Mouse (Mus musculus) brain, embryonic 18.5 days (tissue): ENCODE data around the gene Rnf41.

Experiments used
- DNase-seq: peaks from one replicate; pipeline ENCODE4 v3.0.0-alpha.2; 2012; ENCODE audit warnings: low read depth, low spot score

Rnf41 gene

GRCm38 (mm10) chr10:128429052-128429451 lies 17.6 kb downstream of the Rnf41 start:
- DNase-seq: no peak

- no peak for DNase-seq
Measured at GRCm38 (mm10) chr10:128429454-128429853, 18.0 kb downstream of the Rnf41 start.

GRCm38 (mm10) chr10:128433417-128433816 lies 22.0 kb downstream of the Rnf41 start:
- no peak for DNase-seq

GRCm38 (mm10) chr10:128434681-128435080 lies 23.2 kb downstream of the Rnf41 start:
- DNase-seq: no peak

- no peak for DNase-seq
Measured at GRCm38 (mm10) chr10:128435186-128435823, 23.8 kb downstream of the Rnf41 start.

GRCm38 (mm10) chr10:128435873-128436272 lies 24.4 kb downstream of the Rnf41 start:
- no peak for DNase-seq

GRCm38 (mm10) chr10:128436376-128436775 lies 24.9 kb downstream of the Rnf41 start:
- no peak for DNase-seq

- DNase-seq: no peak
Measured at GRCm38 (mm10) chr10:128438675-128439279, 27.3 kb downstream of the Rnf41 start.

- no peak for DNase-seq
Measured at GRCm38 (mm10) chr10:128440407-128440806, 28.9 kb downstream of the Rnf41 start.

- DNase-seq: no peak
Measured at GRCm38 (mm10) chr10:128441324-128442119, 30.1 kb downstream of the Rnf41 start.

- DNase-seq: no peak
Measured at GRCm38 (mm10) chr10:128442718-128443117, 31.3 kb downstream of the Rnf41 start.

- no peak for DNase-seq
Measured at GRCm38 (mm10) chr10:128444354-128444753, 32.9 kb downstream of the Rnf41 start.

- no peak for DNase-seq
Measured at GRCm38 (mm10) chr10:128445407-128445806, 34.0 kb downstream of the Rnf41 start.

GRCm38 (mm10) chr10:128451014-128451413 lies 39.6 kb downstream of the Rnf41 start:
- DNase-seq: no peak

- DNase-seq: no peak
Measured at GRCm38 (mm10) chr10:128454471-128454870, 43.0 kb downstream of the Rnf41 start.

- DNase-seq: peak; percentile 61
Measured at GRCm38 (mm10) chr10:128455280-128455679, 43.8 kb downstream of the Rnf41 start.

GRCm38 (mm10) chr10:128457676-128458075 lies 46.2 kb downstream of the Rnf41 start:
- DNase-seq: no peak

- peak; percentile 66 for DNase-seq
Measured at GRCm38 (mm10) chr10:128458348-128458718, 46.9 kb downstream of the Rnf41 start.

- peak; percentile 55 for DNase-seq
Measured at GRCm38 (mm10) chr10:128458719-128459408, 47.4 kb downstream of the Rnf41 start, which contains the start of gene Smarcc2. Smarcc2 (plus strand) TSS chr10:128459248.

GRCm38 (mm10) chr10:128459409-128460269 lies 48.2 kb downstream of the Rnf41 start:
- no peak for DNase-seq

- DNase-seq: no peak
Measured at GRCm38 (mm10) chr10:128460270-128460630, 48.8 kb downstream of the Rnf41 start.
